Mouse (Mus musculus) frontal cortex, postnatal 14 days (tissue): ENCODE measurements at regions not wholly inside any gene's neighbourhood (a gene's known extent, or its start where the extent isn't known, plus 50 kb on each side); places are given as distances from the start of the nearest gene placed in this dataset.

Experiments used
- DNase-seq, 2 experiments: peaks; one replicate each; pipeline ENCODE4 v3.0.0; 2022; ENCODE audit warnings: low spot score in 2 of 2

DNA sequence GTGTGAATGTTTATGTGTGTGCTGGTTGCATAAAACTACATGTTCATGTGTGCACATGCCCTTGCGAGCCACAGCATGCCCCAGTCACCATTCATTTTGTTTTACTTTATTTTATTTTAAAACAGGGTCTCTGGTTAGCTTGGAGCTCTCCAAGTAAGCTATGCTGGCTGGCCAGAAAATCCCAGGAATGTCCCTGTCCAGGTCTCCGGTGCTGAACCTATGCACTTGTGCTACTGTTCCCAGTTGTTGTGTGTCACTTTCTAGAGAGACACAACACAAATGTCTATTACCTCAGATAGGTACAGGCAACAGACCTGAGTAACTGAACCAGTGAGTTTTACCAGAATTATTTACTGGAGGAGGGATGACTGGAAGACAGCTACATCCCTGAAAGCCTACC, 530.4 kb upstream of the Castor2 start:
- DNase-seq = no peak

DNA sequence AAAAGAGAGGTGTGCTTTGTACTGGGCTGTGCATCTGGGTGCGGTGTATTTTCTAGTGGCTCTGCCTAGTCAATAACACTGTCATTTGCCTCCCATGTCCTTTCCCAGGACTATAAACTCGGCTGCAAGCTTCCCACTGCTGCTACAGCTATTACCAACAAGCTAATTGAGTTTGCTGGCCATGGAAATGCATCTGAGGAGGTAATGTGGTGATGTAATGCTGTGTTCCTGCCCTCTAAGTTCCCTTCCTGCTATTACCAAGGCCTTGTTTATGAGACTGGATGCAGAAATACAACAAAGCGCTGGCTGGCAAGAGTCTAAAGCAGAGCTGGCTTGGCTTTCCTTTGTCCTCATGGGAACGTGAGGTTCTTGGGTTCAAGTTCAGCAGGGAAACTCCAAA, 533.0 kb upstream of the Castor2 start:
- no peak for DNase-seq

DNA sequence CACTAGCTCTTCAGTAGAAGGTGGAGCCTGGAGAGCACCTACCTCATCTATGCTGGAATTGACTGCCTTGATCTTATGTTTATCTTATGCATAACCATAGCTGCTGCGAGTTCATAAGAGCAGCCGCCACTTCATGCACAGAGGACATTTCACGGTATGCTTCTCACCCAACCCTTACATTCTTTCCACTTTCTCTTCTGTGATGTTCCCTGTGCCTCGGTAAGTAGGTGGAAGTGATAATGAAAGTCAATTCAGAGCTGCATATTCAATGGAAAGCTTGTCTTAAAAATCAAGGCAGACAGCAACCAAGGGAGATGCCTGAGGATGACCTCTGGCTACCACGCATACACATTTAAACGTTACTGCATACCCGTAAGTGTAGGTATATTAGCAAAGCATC, 548.9 kb upstream of the Castor2 start:
- no peak for DNase-seq

DNA sequence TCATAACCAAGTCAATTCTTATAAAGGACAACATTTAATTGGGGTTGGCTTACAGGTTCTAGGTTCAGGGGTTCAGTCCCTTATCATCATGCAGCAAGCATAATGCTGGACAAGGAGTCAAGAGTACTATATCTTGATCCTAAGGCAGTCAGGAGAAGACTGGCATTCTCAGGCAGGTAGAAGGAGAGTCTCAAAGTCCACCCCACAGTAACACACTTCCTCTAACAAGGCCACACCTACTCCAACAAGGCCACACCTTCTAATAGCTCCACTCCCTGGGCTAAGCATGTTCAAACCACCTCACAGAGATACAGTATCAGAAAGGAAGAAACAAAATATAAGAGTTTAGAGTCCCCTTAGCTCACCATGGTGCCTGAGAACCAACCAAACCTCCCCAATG, 557.3 kb upstream of the Castor2 start:
- no peak for DNase-seq

DNA sequence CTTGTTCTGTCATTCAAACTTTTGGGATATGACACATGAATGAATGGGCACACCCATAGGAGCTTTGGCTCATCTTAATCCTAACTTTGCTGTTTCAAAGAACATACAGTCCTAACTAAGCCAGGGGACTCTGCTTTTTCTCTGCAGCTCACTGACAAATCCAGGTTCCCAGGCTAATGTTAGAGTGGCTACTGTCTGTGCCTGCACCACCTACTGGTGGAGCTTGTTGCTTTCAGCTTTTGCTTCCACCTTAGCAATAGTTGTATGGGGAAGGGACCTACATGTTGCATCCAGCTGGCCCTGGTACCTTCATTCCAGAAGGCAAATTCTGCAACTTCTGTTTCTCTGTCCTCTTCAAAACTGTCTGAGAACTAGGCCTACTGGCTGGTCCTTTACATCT, 566.8 kb upstream of the Castor2 start:
- DNase-seq = peak in 1 of 2 experiments; percentile 10

DNA sequence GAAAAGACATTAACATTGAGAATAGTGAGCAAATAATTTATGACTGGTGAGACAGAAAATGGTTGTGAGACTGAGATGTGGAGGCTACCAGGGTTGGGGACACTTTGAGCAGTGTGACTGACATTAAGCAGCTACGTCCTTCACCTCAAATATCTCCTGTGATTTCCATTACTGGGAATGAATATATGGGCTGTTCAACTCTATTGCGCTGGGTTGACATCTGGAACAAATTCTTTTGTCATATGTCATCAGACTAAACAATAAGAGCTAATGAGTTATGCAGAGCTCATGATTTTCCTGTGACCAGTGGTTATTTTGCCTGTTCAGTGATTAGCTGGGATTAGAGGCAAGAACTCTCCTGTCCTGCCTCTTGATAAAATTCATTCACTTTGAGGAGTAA, 593.9 kb upstream of the Castor2 start:
- DNase-seq = no peak

DNA sequence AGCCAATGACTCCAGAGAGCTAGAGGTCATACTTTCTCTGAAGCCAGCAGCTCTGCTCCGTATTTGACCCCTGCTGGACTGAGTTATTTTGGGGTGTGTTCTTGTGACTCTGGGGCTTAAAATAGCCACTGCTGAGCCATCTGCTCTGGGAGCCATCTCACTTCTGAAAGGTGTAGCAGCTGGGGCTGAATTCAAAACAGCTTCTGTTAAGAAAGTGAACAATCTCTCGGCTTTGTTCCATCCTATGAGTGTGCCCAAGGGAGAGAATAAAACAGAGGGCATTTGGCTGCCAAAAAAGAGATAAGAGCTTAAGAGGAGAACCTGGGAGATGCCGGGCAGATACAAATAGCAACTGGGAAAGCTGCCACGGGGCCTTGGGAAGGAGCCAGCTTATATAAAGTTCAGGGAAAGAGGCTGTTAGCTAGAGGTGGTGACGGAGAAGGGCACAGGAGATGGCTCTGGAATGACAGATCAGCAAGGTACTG, 611.7 kb upstream of the Castor2 start:
- peak; percentile 40 to 49 for DNase-seq

DNA sequence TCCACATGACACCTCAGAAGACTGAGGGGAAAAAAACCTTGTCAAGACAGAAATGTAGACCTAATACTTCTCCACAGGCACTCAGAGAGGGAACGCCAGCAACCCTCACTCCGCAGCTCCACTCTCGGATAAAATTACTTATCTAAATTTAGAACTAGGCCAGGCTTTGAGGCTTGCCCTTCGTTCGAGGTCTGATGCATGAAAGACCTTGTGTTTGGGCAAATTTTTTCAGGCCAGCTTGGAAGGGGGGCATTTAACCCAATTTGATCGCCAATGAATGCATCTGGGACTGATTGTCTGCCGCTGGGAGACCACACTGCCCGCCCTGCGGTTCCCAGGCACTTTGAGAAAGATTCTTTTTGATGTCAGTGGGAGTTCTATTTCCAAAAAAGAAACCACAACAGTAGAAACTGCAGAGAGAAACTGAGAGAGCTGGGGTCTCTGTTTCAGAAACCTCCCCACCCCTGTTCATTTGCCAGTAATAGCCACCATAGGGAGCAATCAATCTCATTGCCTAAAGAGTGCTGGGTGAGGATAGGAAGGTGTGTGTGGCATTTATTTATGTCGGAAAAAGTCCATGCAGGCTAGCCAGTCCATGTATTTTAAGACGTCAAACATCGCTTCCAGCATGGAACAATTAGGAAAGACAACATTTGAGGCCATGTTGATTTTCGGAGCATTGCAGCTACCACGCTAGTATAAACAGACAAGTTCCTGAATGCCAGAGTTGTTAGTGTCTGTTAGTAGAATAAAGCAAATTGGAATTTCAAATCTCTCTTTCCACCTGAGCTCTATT, 617.0 kb upstream of the Castor2 start:
- peak; percentile 17 to 55 for DNase-seq

DNA sequence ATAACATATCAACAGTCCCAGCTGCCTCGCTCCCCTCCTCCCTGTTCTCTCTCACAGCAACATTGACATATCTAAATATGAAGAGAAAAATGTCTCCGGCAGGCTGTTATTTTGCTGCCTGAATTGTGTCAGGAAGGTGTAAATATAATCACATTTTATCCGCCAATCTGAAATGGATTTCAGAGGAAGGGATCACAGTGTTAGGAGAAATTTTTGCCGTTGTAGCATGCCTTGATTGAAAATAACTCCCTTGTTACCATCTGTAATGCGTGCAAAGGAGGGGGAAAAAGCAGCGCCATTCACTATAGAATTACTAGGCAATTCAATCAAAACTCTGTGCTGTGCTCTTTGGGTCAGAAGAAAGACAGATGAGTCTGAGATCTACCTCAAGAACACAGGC, 620.3 kb upstream of the Castor2 start:
- no peak for DNase-seq

DNA sequence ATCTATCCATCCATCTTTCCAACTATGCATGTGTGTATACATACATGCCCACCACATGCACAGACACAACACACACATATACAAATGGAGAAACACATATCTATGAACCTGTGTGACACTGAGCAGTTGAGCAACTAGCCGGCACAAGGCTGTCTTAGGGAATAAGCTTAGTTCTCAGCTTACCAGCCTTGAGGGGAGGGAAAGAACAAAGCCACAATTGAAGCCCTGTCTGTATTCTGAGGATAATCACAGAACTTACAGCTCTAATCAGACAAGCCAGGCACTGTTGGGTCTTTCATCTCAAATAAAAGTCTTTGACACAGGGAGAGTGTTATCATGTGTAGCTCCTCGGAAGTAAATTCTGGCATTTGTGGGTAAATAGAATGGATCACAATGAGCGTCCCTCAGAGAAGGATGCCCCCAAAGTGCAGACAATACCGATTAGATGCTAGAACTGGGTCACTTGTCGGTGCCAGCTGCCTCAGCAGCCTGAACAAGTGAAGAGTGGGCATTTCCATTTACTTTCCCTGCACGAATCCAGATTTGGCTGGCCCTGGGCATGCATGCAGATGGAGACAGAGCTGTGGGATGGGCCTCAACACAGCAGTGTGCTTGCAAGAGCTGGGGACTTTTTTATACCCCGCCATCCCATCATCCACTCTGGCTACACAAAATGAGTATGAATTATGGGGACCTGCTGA, 646.0 kb upstream of the Castor2 start:
- DNase-seq = peak; percentile 45 to 69

DNA sequence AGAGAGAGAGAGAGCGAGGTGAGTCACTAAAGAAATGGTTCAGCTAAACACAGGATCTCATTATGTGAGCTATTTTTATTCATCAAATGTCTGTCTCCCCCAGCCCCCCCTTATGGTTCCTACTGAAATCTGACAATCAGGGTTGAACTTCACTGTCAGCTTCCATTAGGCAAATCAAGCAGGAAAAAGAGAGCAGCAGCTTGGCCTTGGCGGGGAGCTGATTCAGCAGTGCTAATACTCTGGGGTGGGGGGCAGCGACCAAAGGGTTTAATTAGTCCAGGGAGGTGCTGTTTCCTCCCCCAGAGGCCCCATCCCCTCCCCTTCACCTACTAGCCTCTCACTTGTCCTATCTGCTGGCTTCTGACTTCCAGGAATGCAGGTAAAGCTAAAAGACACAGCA, 649.6 kb upstream of the Castor2 start:
- no peak for DNase-seq

DNA sequence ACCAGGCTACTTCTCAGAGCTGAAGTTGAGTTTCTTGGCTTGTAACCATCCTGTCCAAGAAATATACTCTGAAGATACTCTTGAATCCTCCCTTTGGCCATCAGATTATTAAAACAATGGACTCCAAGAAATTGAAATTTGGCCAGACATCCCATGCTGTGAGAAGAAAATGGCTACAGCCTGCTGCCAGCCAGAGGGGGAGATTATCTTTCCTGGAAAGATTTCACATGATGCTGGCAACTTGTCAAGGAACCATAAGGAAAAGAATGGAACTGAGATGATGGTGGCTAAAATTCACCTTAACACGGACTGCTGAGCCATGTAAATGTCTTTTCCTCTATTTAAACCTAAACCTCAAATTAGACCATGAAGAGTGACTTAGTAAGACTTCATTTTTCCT, 698.7 kb upstream of the Castor2 start:
- DNase-seq = no peak

DNA sequence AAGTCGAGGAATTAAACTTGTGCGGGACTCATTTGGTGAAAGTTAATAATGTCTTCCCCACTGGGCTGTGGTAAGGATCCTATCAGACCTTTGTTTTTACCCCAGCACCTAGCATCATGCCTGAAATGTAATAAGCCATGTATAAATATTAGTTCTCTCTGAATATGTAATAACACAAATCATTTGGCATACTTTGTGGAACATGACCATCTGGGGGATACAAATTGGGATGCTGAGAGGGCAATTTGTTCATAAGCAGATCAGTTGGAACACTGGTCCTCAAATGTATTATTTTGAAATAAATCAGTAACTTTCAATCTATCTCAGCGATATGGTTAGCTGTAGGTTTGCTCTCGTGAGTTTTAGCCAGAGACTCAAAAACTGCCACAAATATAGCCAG, 709.6 kb upstream of the Castor2 start:
- no peak for DNase-seq

DNA sequence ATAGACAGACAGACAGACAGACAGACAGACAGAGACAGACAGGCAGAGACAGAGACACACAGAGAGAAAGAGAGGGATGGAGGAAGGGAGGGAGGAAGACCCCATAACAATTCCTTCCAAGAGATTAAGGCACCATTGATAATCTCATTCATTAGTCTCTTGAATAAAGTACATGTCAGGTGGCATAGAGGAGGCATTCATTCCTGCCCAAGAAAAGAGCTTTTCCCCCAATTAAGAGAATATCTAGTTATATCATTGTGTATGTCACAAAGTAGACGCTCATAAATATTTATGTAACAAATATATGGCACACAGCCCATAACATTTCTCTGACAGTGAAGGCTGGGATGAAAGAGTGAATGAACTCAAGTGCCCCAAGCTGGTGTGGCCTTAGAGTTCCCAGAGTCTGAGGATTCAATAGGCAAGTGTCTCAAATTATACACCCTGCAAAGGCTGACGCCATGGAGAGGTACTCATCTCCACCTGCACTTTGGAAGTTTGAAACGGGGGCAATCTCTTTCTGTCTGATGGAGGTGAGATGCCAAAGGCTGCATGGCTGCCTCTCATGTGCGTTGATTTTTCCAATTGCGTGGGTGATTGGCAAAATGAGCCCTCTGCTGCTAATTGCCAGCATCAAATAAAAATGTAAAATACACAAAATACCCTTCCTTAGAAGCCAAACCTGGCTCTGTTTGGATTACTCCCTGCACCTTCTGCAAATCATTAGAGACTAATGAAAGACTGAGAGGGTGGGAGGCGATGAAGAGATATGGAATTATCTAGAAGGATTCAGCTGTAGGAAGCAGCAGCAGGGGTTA, 710.3 kb upstream of the Castor2 start:
- DNase-seq = no peak

DNA sequence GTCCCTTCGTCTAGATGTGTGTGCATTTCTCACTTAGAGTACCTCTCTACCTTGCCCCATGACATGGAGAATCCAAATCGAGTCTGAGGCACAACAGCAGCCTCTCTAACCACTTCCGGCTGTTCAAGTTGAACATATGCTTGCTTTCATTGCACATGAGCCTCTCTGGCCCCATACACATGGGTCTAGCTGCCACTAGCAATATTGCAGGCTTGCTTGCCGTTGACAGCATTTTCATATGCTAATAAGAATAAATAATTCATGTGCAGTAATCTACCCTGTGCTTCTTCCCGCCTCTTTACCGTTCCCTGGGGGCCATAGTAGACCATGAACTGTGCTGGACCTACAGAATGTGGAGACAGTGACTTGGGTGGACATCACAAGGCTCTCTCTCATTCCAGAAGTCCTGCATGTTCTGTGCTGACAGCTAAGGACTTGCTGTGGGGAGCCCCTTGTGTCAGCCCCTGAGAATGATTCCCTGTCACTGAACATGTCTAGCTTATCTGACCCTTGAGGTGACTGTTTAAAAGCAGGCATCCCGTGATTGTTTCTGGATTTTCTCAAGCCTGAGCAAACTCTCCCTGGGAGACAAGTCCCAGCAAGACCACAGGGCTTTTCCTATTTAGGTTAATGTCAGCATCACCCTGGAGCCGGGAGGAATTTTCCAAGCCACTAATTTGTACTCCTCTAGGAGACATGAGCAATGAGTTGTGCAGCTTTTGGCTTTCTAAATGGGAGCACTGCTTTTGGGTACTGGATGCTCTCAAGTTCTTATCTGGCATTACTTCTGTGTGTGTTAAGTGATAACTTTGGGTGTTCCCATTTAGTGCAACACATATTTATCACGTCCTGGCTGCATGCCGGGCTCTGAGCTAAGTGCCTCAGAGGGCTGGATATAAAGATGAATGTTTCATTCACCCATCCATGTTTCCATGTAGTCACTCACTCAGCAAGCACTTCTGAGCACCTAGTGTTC, 713.8 kb upstream of the Castor2 start:
- no peak for DNase-seq

DNA sequence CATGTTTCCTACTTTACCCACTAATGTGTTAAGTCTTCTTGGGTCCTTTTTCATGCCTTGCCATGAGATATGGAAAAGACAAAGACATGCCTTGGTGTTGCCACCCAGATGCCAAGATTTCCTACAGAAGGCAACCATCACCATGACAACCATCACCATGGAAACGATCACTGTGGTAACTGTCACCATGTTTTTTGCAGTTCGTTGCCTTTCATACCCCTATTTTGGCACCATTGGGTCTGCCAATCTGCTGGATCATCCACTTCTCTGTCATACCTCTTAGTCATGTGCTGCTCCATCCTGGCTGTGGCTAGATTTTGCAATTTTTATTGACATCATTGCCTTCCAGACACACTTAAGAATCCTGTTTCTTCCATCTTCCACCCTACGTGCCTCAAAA, 733.7 kb upstream of the Castor2 start:
- DNase-seq = peak; percentile 36 to 52

DNA sequence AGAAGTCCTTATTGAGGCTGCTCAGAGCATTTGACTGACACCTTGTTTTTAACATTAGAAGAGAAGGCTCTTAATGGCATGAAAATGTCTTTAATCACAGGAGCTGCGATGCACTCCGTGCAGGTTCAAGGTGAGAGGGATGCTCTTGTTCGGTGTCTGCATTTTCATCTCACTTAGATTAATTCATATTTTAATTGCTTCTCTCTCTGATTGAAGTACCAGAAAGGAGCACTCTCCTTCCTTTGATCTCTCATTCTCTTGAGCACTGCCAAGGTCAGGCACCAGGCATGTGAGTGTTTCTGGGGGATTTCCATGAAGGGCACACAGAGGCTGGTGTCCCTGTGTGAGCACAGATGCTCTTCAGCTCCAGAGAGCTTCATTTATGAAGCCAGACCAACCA, 752.0 kb upstream of the Castor2 start:
- DNase-seq = no peak

DNA sequence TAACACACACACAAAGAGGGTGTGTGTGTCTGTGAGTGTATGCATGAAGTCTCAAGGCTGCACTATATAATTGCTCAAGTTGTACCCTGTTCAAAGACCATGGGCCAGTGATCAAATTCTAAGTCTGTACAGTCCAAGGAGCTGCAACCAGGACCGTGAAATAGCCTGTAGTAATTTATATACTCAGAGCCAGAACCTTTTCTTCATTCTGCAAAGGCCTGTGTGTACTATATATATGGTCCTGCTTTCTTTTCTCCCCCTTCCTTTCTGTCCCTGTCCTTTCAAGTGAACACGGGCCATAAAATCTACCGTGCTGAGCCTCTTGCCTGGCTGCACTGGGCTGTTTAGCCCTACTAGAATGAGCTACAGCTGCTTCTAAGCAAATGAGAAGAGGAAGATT, 757.5 kb upstream of the Castor2 start:
- no peak for DNase-seq

DNA sequence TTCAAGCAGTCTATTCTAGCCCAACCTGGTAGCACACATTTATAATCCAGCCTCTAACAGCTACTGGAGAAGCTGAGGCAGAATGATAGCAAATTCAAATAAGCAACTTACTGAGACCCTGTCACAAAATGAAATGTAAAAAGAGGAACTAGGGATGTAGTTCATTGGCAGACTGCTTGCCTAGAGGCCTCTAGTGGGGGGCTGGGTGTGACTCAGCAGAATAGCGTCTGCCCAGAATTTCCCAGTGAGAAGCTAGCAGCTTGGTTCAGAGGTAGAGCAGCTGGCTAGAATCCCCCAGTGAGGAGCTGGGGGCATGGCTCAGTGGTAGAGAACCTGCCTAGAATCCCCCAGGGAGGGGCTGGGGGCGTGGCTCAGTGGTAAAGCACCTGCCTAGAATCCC, 777.5 kb upstream of the Auts2 start:
- no peak for DNase-seq

DNA sequence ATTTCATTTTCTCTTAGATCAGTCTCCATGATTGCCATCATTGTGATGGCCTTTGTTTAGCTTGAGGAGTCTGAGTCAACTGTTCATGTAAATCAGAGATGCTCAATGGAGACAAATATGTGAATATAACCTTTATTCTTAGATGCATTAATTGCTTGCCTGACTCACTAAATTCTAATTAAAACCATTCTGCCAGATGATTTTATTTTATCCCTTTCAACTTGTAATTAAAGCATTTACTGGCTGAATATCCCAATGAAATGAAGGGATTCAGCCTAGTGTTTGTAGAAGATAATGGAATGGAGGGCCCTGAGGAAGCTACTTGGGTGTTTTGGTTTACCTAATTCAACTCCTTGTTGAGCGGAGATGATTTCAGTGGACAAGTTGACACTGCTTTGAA, 777.1 kb upstream of the Auts2 start:
- DNase-seq = no peak

DNA sequence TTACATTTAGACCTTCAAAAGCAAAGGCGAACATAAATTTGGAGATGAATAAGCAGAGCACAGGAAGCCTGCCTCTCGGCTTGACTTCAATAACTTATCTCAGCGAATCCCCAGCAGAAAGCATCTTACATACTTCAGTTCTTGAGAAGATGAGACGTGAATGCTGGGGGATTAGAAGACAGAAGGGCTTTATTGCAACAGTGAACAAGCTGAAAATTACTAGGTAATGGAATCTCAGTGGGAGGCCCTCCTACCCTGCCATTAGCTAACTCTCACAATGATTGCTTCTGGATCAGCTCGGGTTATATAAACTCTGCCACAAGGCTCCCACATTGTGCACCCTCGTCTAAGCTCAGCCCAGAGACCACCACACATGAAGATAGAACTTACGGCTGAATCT, 770.9 kb upstream of the Auts2 start:
- DNase-seq = no peak
